Mouse (Mus musculus): Measurements from ENCODE around the gene Cbr1. TPM values are rescaled to one million over a fixed set of nuclear protein-coding genes. Genes with fewer than 3 reads are reported as not detected.

The Cbr1 gene
- polyA plus RNA-seq, 1 experiment from 2014 or later, result 95.5 TPM

GRCm38 (mm10) chr16:93585703-93586205 lies 19.9 kb upstream of the Cbr1 start:
- peaks cover 11% of the 10 kb centered on the region; the same call in 1 of the 2 replicates for H3K36me3 ChIP-seq
- H3K4me1 ChIP-seq, result peaks cover 13% of the 10 kb centered on the region; the same call in 1 of the 2 replicates
- ATAC-seq (ENCODE audit: borderline replicate concordance, extremely low read depth, low FRiP score, low TSS enrichment), result no peak
- no peak overlapping the region for H3K4me3 ChIP-seq
- no peak overlapping the region for H3K9ac ChIP-seq
- no peaks in the 10 kb centered on the region for H3K9me3 ChIP-seq
- no peaks in the 10 kb centered on the region for H3K27me3 ChIP-seq
- no peak overlapping the region for H3K4me2 ChIP-seq
- WGBS, result 84% methylated on average over 9 of the region's 9 CpGs
- no peak overlapping the region for H3K27ac ChIP-seq

DNA sequence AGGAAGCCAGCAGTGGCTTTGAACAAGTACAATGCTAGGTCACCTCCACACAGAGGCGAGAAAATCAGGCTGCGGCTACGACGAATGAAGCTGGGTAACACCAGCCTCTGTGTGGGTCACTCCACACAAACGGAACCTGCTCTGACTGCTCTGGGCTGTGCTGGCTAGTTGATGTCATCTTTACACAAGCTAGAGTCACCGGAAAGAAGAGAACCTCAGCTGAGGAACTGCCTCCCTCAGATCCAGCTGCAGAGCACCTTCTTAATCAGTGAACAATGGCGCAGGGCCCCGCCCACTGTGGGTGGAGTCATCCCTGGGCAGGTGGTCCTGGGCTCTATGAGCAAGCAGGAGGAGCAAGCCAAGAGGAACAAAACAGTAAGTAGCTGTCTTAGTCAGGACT lies 19.3 kb upstream of the Cbr1 start:
- H3K4me2 ChIP-seq, result no peak overlapping the region
- peaks cover 11% of the 10 kb centered on the region; the same call in 1 of the 2 replicates for H3K36me3 ChIP-seq
- no peaks in the 10 kb centered on the region for H3K9me3 ChIP-seq
- no peaks in the 10 kb centered on the region for H3K27me3 ChIP-seq
- no peak overlapping the region for H3K27ac ChIP-seq
- H3K4me1 ChIP-seq, result 0 out of 2 replicates have a peak, but pooled peaks cover 10% of the 10 kb centered on the region
- WGBS, result 64% methylated on average over 8 of the region's 8 CpGs
- no peak overlapping the region for H3K9ac ChIP-seq
- ATAC-seq (ENCODE audit: borderline replicate concordance, extremely low read depth, low FRiP score, low TSS enrichment), result no peak
- H3K4me3 ChIP-seq, result no peak overlapping the region

- Histone ChIP-seq H3K4me2 (no peak overlapping the region), H3K4me1 (0 out of 2 replicates have a peak, but pooled peaks cover 10% of the 10 kb centered on the region), H3K9me3 (no peaks in the 10 kb centered on the region), H3K27ac (no peak overlapping the region), H3K9ac (no peak overlapping the region), H3K27me3 (no peaks in the 10 kb centered on the region), H3K4me3 (no peak overlapping the region), H3K36me3 (peaks cover 11% of the 10 kb centered on the region; the same call in 1 of the 2 replicates)
- ATAC-seq (ENCODE audit: borderline replicate concordance, extremely low read depth, low FRiP score, low TSS enrichment), result no peak
- WGBS, result 67% methylated on average over 4 of the region's 4 CpGs
These were observed 17.4 kb upstream of the Cbr1 start for GRCm38 (mm10) chr16:93588281-93588680.

DNA sequence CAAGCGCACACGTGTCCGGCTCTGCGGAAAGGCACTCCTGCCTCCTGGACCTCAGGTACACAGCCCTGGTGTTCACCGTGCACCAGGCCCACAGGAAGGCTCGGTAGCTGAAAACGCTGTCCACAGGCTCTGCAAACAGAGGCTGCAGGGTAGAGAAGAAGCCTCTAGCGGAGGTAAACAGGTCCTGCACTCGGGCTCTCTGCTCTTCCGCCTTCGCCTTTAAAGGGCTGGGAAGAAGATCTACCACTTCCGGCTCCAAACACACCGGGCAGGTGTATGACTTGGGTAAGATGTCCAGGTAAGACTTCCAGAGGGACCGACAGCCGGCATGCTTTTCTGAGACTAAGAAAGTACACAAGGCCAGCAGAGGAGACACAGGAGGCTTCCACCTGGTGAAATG lies 14.7 kb upstream of the Cbr1 start:
- Histone ChIP-seq H3K4me2 (no peak overlapping the region), H3K4me1 (0 out of 2 replicates have a peak, but pooled peaks cover 10% of the 10 kb centered on the region), H3K36me3 (peaks cover 11% of the 10 kb centered on the region; the same call in 1 of the 2 replicates), H3K9me3 (no peaks in the 10 kb centered on the region), H3K9ac (no peak overlapping the region), H3K27ac (no peak overlapping the region), H3K27me3 (no peaks in the 10 kb centered on the region), H3K4me3 (no peak overlapping the region)
- no peak for ATAC-seq (ENCODE audit: borderline replicate concordance, extremely low read depth, low FRiP score, low TSS enrichment)
- WGBS, result 77% methylated on average over 15 of the region's 15 CpGs

DNA sequence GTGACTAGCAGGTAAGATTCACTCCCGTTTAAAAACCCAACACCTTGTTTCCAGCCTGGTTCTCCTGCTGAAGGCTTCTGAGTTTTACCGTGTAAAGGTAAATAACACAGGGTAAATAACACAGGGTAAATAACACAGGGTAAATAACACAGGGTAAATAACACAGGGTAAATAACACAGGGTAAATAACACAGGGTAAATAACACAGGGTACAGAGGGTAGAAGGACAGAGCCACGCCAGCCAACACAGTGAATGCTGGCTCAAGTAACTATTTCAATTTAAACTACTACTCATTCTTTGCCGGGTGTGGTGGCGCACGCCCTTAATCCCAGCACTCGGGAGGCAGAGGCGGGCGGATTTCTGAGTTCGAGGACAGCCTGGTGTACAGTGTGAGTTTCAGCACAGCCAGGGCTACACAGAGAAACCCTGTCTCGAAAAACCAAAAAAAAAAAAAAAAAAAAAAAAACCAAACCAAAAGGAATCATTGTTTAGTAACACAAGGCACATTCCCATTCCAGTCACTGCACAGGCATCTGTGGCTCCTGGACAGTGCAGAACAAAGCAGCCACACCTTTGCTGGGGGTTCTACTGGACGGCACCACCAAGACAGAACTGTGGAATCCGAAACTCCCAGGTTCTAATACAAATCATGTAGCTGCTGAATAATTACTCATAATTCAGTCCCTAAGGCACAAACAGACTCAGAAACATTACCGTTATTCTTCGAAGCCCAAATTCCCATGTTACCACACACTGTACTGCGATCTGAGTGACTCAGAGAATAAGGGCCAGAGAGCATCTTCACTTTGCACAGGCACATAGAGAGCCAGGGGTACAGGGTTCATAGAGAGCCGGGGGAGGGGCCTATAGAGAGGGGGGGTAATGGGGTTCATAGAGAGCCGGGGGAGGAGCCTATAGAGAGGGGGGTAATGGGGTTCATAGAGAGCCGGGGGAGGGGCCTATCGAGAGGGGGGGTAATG lies 13.9 kb upstream of the Cbr1 start:
- Histone ChIP-seq H3K9me3 (no peaks in the 10 kb centered on the region), H3K27ac (no peak overlapping the region), H3K9ac (no peak overlapping the region), H3K4me2 (no peak overlapping the region), H3K27me3 (no peaks in the 10 kb centered on the region), H3K4me1 (0 out of 2 replicates have a peak, but pooled peaks cover 10% of the 10 kb centered on the region), H3K36me3 (peaks cover 11% of the 10 kb centered on the region; the same call in 1 of the 2 replicates), H3K4me3 (no peak overlapping the region)
- ATAC-seq (ENCODE audit: borderline replicate concordance, extremely low read depth, low FRiP score, low TSS enrichment), result no peak
- WGBS, result 89% methylated on average over 19 of the region's 20 CpGs

GRCm38 (mm10) chr16:93592711-93593110 lies 12.9 kb upstream of the Cbr1 start:
- Histone ChIP-seq H3K4me3 (no peak overlapping the region), H3K4me1 (0 out of 2 replicates have a peak, but pooled peaks cover 6% of the 10 kb centered on the region), H3K9me3 (no peaks in the 10 kb centered on the region), H3K9ac (no peak overlapping the region), H3K27ac (no peak overlapping the region), H3K4me2 (no peak overlapping the region), H3K27me3 (no peaks in the 10 kb centered on the region), H3K36me3 (peaks cover 11% of the 10 kb centered on the region; the same call in 1 of the 2 replicates)
- ATAC-seq (ENCODE audit: borderline replicate concordance, extremely low read depth, low FRiP score, low TSS enrichment), result no peak
- WGBS, result 93% methylated on average over 3 of the region's 3 CpGs

DNA sequence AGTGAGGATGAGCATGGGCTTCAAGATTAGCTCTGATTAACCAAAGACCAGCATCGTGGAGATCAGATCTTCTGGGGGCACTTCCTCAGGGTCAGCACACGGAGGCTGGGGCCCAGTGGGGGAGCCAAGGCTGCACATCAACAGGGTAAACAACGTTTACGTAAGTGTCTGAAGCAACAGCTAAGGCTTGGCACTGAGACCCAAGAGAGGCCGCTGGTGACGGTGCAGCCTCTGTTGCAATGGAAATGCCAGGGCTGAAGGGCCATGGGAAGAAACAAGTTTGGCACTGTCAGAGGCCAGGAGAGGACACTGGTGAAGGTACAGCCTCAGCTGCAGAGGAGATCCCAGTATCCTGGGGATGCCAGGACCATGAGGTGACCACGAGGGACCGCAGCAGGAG lies 12.2 kb upstream of the Cbr1 start:
- H3K27me3 ChIP-seq, result no peaks in the 10 kb centered on the region
- no peak overlapping the region for H3K9ac ChIP-seq
- no peak overlapping the region for H3K27ac ChIP-seq
- no peak overlapping the region for H3K4me3 ChIP-seq
- no peaks in the 10 kb centered on the region for H3K9me3 ChIP-seq
- peaks cover 14% of the 10 kb centered on the region for H3K36me3 ChIP-seq
- no peaks in the 10 kb centered on the region for H3K4me1 ChIP-seq
- no peak overlapping the region for H3K4me2 ChIP-seq
- 84% methylated on average over 8 of the region's 8 CpGs for WGBS
- no peak for ATAC-seq (ENCODE audit: borderline replicate concordance, extremely low read depth, low FRiP score, low TSS enrichment)

DNA sequence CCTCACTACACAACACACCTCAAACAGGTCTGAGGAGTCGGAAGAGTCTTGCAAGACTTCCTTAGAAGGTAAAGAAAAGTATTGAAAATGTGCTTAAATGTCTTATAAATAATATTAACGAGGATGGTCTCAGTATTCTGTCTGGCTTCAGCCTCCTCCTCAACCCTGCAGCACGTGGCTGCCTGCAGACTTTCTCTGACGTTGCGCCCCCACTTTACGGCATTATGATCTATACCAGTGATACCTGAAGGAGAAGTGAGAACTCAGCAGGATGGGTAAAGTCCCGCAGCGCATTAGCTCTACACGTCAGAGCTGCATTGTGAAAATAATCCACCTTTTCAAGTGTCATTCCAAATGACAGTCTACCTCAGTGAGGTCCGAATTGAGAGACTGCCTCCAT lies 11.2 kb upstream of the Cbr1 start:
- no peaks in the 10 kb centered on the region for H3K4me1 ChIP-seq
- 89% methylated on average over 10 of the region's 10 CpGs for WGBS
- H3K27me3 ChIP-seq, result no peaks in the 10 kb centered on the region
- H3K9ac ChIP-seq, result no peak overlapping the region
- H3K36me3 ChIP-seq, result peaks cover 16% of the 10 kb centered on the region
- ATAC-seq (ENCODE audit: borderline replicate concordance, extremely low read depth, low FRiP score, low TSS enrichment), result no peak
- no peak overlapping the region for H3K4me3 ChIP-seq
- no peak overlapping the region for H3K4me2 ChIP-seq
- H3K27ac ChIP-seq, result no peak overlapping the region
- H3K9me3 ChIP-seq, result no peaks in the 10 kb centered on the region

DNA sequence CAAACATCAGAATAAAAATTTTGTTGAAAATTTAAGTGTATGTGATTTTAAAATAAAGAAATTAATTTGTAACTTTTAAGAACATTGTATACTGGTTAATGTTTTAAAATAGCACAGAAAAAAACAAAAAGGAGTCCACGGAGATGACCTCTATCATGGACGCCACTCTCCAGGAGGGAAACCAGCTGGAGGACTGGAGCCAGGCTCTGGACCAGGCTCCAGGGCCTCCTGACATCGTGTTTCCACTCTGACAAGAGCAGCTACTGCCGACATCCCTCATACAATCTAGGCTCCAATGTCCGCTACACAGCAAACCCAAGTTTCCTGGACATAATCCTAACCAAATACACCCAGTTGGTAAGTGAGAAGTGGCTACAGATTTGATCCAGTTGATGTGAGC lies 9.9 kb upstream of the Cbr1 start:
- H3K9me3 ChIP-seq, result no peaks in the 10 kb centered on the region
- no peaks in the 10 kb centered on the region for H3K27me3 ChIP-seq
- H3K27ac ChIP-seq, result no peak overlapping the region
- H3K4me2 ChIP-seq, result no peak overlapping the region
- no peak overlapping the region for H3K9ac ChIP-seq
- H3K36me3 ChIP-seq, result peaks cover 5% of the 10 kb centered on the region
- no peak for ATAC-seq (ENCODE audit: borderline replicate concordance, extremely low read depth, low FRiP score, low TSS enrichment)
- WGBS, result 77% methylated on average over 5 of the region's 5 CpGs
- no peaks in the 10 kb centered on the region for H3K4me1 ChIP-seq
- H3K4me3 ChIP-seq, result no peak overlapping the region

- 89% methylated on average over 7 of the region's 7 CpGs for WGBS
- ATAC-seq (ENCODE audit: borderline replicate concordance, extremely low read depth, low FRiP score, low TSS enrichment), result no peak
- Histone ChIP-seq H3K36me3 (peaks cover 5% of the 10 kb centered on the region; the same call in 1 of the 2 replicates), H3K4me2 (no peak overlapping the region), H3K4me1 (no peaks in the 10 kb centered on the region), H3K27ac (no peak overlapping the region), H3K9ac (no peak overlapping the region), H3K4me3 (no peak overlapping the region), H3K27me3 (no peaks in the 10 kb centered on the region), H3K9me3 (no peaks in the 10 kb centered on the region)
These were observed 8.8 kb upstream of the Cbr1 start for GRCm38 (mm10) chr16:93596807-93597206.

DNA sequence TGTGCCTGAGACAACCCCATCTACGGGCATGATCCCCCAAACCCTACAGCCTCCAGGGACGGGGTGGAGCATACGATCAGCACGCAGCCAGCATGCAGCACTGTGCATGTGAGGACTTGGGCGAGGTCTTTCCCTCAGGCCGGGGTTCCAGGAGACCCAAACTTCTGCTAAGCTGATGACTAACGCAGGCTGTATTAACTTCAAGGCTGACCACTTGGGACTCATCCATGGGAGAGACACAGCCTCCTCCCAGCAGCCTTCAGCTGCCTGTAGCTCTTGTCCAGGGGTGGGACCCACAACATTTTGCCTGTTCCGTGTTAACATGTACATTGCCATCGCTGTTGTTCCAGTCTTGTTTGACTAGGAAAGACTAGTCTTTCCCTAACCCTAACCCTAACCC lies 8.1 kb upstream of the Cbr1 start:
- no peaks in the 10 kb centered on the region for H3K9me3 ChIP-seq
- no peak overlapping the region for H3K4me3 ChIP-seq
- no peak for ATAC-seq (ENCODE audit: borderline replicate concordance, extremely low read depth, low FRiP score, low TSS enrichment)
- WGBS, result 89% methylated on average over 9 of the region's 9 CpGs
- H3K36me3 ChIP-seq, result peaks cover 5% of the 10 kb centered on the region; the same call in 1 of the 2 replicates
- no peak overlapping the region for H3K27ac ChIP-seq
- no peak overlapping the region for H3K4me2 ChIP-seq
- H3K27me3 ChIP-seq, result no peaks in the 10 kb centered on the region
- H3K4me1 ChIP-seq, result no peaks in the 10 kb centered on the region
- no peak overlapping the region for H3K9ac ChIP-seq

DNA sequence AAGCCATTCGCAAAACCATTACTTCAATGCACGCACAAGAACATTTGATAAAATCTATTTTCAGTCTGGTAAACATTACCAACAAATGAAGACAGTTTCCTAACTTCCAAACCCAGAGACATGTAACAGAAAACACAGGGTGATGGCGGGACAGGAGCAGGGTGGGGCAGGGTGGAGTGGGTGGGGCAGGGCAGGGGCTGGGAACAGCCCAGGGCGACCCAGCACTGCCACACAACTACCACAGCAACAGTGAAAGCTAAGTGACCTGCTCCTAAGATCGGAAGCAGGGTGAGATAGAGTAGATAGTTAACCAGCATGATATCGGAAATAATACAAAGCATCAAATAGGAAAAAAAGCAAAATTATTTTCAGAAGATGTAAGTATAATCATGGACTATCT lies 6.2 kb upstream of the Cbr1 start:
- no peak overlapping the region for H3K4me3 ChIP-seq
- H3K36me3 ChIP-seq, result peaks cover 5% of the 10 kb centered on the region; the same call in 1 of the 2 replicates
- no peaks in the 10 kb centered on the region for H3K27me3 ChIP-seq
- peaks cover 6% of the 10 kb centered on the region for H3K4me1 ChIP-seq
- ATAC-seq (ENCODE audit: borderline replicate concordance, extremely low read depth, low FRiP score, low TSS enrichment), result no peak
- no peak overlapping the region for H3K9ac ChIP-seq
- no peaks in the 10 kb centered on the region for H3K9me3 ChIP-seq
- H3K27ac ChIP-seq, result no peak overlapping the region
- WGBS, result 86% methylated on average over 6 of the region's 6 CpGs
- no peak overlapping the region for H3K4me2 ChIP-seq
